Mouse (Mus musculus): ENCODE results near the gene Iqcj.

DNA sequence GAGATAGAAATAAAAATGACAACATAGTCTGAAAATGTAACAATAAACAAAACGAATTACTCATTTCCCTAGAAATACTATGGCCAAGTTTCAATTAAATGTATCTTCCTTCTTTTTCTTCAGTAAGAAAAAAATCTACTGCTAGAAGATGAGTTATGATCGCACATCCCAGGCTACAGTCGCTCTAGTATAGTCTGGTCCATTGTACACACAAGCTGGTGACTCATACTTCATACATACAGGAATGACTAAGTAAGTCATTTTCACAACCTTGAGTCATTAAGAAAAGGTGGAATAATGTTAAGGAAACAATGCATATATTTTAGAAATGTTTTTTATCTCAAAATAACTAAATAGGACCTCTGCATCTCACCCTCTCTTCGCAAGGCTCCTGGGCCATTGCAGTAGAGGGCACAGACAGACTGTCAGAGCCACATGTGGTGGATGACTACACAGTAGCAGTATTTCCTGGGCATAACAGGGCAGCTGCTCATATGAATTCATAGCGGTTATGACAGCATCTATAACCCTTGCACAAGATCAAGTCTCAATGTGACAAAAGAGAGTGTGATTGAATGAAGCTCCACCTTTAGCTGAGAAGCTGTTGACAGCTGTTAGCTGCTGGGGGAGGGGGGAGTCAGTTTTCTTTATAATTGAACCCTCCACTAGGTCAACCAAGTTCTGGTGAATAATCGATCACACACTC is 70.1 kb downstream of the Iqcj start:
- TF ChIP-seq CTCF (IDR thresholded peaks at IDR 0.05; ENCODE audit: extremely low read depth, insufficient read depth, insufficient read length, insufficient replicate concordance) (no peak), POLR2A (IDR thresholded peaks at IDR 0.05; ENCODE audit: low read depth, low read length) (no peak)

Data from spleen, adult 2 months (tissue).